Mouse (Mus musculus): ENCODE measurements at regions not wholly inside any gene's neighbourhood (a gene's known extent, or its start where the extent isn't known, plus 50 kb on each side); places are given as distances from the start of the nearest gene placed in this dataset.

- no peak for DNase-seq (ENCODE audit: low spot score in 2 of 2)
Observed at GRCm38 (mm10) chr11:111155023-111155422, 89.1 kb downstream of the Kcnj2 start.

- DNase-seq (ENCODE audit: low spot score in 2 of 2), result no peak
Observed at GRCm38 (mm10) chr11:111155747-111156146, 89.8 kb downstream of the Kcnj2 start.

- DNase-seq (ENCODE audit: low spot score in 2 of 2), result no peak
Observed at GRCm38 (mm10) chr11:111159299-111159698, 93.3 kb downstream of the Kcnj2 start.

DNA sequence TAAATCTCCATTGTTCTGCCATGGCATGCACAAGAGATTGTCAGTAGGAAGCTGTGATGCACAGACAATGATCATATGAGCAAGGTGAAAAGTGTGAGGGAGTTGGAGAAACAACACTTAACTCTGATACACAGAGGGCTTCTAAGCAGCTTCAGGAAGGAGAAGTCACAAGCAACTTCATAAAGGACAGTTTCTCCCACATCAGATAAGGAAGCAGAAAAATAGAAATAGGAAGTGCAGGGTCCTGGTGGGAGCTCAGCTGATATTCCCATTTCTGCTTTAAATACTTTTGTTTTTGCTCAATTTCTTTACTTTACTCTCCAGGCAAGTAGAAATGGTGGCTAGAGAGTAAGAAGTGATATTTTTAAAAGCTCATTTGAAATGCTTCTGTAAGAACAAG is 98.9 kb downstream of the Kcnj2 start:
- DNase-seq (ENCODE audit: low spot score in 2 of 2), result no peak

- DNase-seq (ENCODE audit: low spot score in 2 of 2), result no peak
Observed at GRCm38 (mm10) chr11:111170174-111170800, 104.3 kb downstream of the Kcnj2 start.

GRCm38 (mm10) chr11:111173525-111173924 is 107.6 kb downstream of the Kcnj2 start:
- no peak for DNase-seq (ENCODE audit: low spot score in 2 of 2)

GRCm38 (mm10) chr11:111175566-111175965 is 109.6 kb downstream of the Kcnj2 start:
- DNase-seq (ENCODE audit: low spot score in 2 of 2), result peak in 1 of 2 experiments; percentile 65

DNA sequence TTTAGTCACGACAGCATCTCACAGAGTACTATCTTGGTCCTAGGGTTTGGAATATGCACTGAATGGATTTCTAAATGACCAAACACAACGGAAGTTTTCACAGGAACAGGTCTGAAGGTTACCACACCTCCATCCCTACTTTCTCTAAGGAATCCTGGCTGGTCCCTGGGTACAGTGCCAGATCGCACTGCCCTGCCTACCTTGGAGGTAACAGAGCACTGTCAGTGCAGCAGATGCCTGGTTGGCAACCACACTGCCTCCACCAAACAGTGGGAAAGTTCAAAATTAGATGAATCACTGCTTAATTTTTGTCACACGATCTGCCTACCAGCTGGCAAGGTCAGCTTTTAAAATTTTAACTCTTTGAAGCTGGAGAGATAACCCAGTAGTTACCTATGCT is 111.6 kb downstream of the Kcnj2 start:
- DNase-seq (ENCODE audit: low spot score in 2 of 2), result peak in 1 of 2 experiments; percentile 35

DNA sequence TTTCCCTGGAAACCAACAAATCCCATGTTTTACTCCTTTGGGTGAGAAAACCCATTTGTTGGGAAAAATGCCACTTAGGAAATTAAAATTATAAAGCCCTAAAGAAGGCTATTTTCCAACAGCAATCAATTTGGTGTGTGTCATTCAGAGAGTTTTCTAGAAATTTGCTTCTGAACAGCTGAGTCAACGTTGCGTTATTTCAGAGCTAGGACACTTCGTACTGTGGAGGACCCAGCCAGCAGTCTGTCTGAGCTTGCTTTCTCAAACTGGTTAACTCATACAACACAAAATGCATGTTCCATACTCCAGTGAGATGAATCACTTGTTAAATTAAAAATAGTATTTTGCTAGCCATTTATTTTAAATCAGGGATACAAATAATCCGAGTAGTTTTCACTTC is 131.5 kb downstream of the Kcnj2 start:
- peak in 1 of 2 experiments; percentile 78 for DNase-seq (ENCODE audit: low spot score in 2 of 2)

- no peak for DNase-seq (ENCODE audit: low spot score in 2 of 2)
Observed at GRCm38 (mm10) chr11:111200512-111200911, 134.5 kb downstream of the Kcnj2 start.

GRCm38 (mm10) chr11:111202780-111203179 is 136.8 kb downstream of the Kcnj2 start:
- DNase-seq (ENCODE audit: low spot score in 2 of 2), result no peak

DNA sequence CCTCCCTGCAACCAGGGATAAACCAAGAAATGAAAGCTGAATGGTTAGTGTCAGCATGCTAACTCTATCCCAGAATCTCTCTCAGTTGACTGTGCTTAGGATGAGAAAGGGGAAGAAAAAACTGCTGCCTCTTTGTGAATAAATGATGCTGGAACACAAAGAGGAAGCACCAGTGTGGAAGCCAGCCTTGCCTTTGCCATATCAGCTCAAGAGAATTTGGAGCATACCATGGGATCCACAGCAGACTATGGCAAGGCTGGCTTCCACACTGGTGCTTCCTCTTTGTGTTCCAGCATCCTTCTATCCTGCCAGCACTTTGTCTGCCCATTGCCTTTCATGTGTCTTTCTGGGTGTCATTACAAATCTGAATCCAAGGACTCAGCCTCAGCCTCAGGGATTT is 144.6 kb downstream of the Kcnj2 start:
- DNase-seq (ENCODE audit: low spot score in 2 of 2), result no peak

DNA sequence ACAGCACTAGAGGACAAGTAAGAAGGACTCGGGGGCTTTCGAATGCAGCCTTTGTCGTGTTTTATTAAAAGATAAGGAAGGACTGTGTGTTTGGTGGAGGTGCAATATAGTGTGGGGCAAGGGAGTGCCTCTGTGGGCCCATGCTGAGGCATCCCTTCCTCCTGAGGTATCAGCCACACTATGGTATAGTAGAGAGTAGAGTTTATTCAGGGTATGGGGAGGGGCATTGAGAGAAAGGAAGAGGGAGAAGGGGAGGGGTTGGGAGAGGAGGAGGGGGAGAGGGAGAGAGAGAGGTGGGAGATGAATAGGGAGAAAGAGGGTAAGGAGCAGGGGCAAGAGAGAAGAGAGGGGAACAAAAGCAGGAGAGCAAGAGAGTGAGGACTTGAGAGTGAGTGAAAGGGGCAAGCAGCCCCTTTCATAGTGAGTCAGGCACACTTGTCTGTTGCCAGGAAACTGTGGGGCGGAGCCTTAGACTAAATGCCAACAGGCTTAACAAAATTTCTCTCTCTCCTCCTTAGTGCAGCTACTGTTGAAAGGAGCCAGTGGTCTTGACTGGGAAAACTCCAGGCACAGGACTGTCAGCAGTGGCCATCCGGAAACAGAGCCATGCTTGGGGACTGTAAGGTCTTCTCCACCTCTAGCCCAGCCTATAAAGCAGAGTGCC is 146.2 kb downstream of the Kcnj2 start:
- DNase-seq (ENCODE audit: low spot score in 2 of 2), result no peak

DNA sequence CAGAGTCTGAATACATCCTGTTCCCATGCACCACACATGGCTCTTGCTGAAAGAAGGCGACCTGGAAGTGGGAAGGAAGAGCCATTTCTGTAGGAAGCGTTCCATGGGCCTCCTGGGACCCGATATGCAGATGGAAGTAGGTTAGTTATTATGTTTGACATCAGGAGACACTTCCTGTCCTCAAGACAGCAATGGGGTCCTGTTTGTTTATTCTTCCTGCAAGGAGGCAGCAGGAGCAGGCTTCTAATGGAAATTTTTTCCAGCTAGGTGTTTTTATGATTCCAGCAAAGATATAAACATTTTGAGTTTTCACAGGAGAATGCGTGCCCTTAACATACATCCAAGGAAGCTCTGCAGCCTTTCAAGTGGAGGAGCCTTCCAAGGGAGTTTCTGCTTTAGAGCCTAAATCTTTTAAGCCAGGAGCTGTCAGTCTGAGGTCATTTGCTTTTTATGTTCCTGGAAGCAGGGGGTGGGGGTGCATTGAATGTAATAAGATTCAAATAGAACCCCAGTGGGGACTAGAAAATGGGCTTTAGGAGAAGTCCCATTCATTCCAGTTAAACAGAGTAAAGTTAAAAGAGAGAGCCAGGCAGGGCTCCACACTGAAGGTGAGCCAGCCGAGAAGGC is 146.9 kb downstream of the Kcnj2 start:
- no peak for DNase-seq (ENCODE audit: low spot score in 2 of 2)

DNA sequence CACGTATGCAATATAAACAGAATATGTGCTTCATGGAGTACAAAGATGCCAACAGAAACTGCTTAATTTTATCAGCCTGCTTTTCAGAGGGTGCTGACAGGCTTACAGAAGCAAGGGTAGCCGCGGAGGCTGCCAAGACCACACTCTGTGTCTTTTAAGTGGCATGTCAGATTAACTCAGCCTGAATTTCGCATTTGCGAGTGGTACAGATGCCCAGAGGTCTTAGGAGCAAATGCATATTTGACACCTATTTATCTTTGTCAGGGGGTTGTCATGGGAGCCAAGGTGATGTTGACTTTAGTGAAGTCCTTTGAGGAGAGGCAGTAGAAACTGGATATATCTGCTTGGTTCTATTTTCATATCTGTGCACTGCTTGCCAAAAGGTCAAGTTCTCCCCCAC is 149.0 kb downstream of the Kcnj2 start:
- no peak for DNase-seq (ENCODE audit: low spot score in 2 of 2)

GRCm38 (mm10) chr11:111223834-111224233 is 157.9 kb downstream of the Kcnj2 start:
- no peak for DNase-seq (ENCODE audit: low spot score in 2 of 2)

GRCm38 (mm10) chr11:111227305-111227704 is 161.3 kb downstream of the Kcnj2 start:
- DNase-seq (ENCODE audit: low spot score in 2 of 2), result no peak

GRCm38 (mm10) chr11:111236741-111237140 is 170.8 kb downstream of the Kcnj2 start:
- DNase-seq (ENCODE audit: low spot score in 2 of 2), result no peak

- no peak for DNase-seq (ENCODE audit: low spot score in 2 of 2)
Observed at GRCm38 (mm10) chr11:111239784-111240183, 173.8 kb downstream of the Kcnj2 start.

GRCm38 (mm10) chr11:111252226-111252625 is 186.3 kb downstream of the Kcnj2 start:
- DNase-seq (ENCODE audit: low spot score in 2 of 2), result no peak

DNA sequence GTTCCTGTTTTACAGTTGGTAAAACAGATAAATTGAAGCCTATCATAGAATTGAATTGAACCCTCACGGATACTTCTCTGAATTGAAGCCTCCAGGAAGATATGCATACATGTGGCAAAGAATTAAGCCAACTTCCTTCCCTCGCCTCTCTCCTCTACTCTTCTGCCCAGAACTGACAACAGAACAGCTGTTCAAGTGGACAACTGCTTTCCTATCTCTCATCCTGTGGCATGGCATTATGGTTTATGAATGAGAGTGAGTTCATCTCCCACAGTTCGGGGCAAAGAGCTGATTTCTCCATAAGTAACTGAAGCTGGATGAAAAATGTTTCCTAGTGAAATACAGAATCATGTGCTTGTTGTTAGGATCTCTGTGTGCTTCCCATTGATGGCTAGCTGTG is 190.6 kb downstream of the Kcnj2 start:
- DNase-seq (ENCODE audit: low spot score in 2 of 2), result no peak

- DNase-seq (ENCODE audit: low spot score in 2 of 2), result no peak
Observed at GRCm38 (mm10) chr11:111260691-111261383, 194.9 kb downstream of the Kcnj2 start.

Measured in layer of hippocampus, adult 18-20 months (tissue).